Mouse (Mus musculus) spleen, adult 2 months (tissue): ENCODE results near the gene Hist2h2bb.

Experiments
- CTCF ChIP-seq: fragments of 200-500 bp; IDR thresholded peaks from 2 replicates; pipeline ENCODE4 v1.5.1; 2011; ENCODE audit warnings: mild to moderate bottlenecking, inconsistent platforms; ENCODE audit not compliant: insufficient read depth, insufficient read length, insufficient replicate concordance; ENCODE audit errors: extremely low read depth
- POLR2A ChIP-seq: fragments of 200-500 bp; IDR thresholded peaks from 2 replicates; pipeline ENCODE4 v1.6.1; 2011; ENCODE audit warnings: low read depth, low read length, inconsistent platforms

GRCm38 (mm10) chr3:96264404-96264949 lies 5.1 kb upstream of the Hist2h2bb start:
- no peak for TF ChIP-seq POLR2A
- no peak for TF ChIP-seq CTCF
